Mouse (Mus musculus) lung, embryonic 16.5 days (tissue): ENCODE measurements at regions not wholly inside any gene's neighbourhood (a gene's known extent, or its start where the extent isn't known, plus 50 kb on each side); places are given as distances from the start of the nearest gene placed in this dataset.

Experiments
- ATAC-seq: fragments of 200-750 bp; cut with Nextera tagmentation; 2 replicates; pipeline ENCODE4 v1.8.0; 2017; ENCODE audit warnings: low read depth, mild to moderate bottlenecking, moderate library complexity
- H3K27ac ChIP-seq: fragments of 300-500 bp; sonication (generic); 2 replicates; pipeline ENCODE4 v1.5.1; 2014; ENCODE audit warnings: mild to moderate bottlenecking, control low read depth, low read length
- H3K27me3 ChIP-seq: fragments of 300-500 bp; sonication (generic); 2 replicates; pipeline ENCODE4 v1.6.1; 2014; ENCODE audit warnings: low read depth, low read length, mixed read lengths; ENCODE audit not compliant: control insufficient read depth, insufficient read depth
- H3K36me3 ChIP-seq: fragments of 300-500 bp; sonication (generic); 2 replicates; pipeline ENCODE4 v1.6.1; 2014; ENCODE audit warnings: low read length; ENCODE audit not compliant: control insufficient read depth, insufficient read depth
- H3K4me1 ChIP-seq: fragments of 300-500 bp; sonication (generic); replicated peaks from 2 replicates; pipeline ENCODE4 v1.6.1; 2014; ENCODE audit warnings: low read length, mixed read lengths; ENCODE audit not compliant: control insufficient read depth, insufficient read depth
- H3K4me2 ChIP-seq: fragments of 300-500 bp; sonication (generic); 2 replicates; pipeline ENCODE4 v1.6.1; 2014; ENCODE audit warnings: low read depth, low read length, control low read depth
- H3K4me3 ChIP-seq: fragments of 300-500 bp; sonication (generic); 2 replicates; pipeline ENCODE4 v1.5.1; 2014; ENCODE audit warnings: mild to moderate bottlenecking, low read length, control low read depth
- H3K9ac ChIP-seq: fragments of 300-500 bp; sonication (generic); 2 replicates; pipeline ENCODE4 v1.6.1; 2014; ENCODE audit warnings: low read length, control low read depth
- H3K9me3 ChIP-seq: fragments of 300-500 bp; sonication (generic); 2 replicates; pipeline ENCODE4 v1.6.1; 2016; ENCODE audit warnings: low read length; ENCODE audit not compliant: control insufficient read depth
- WGBS: fragments of 180-500 bp; shearing (Covaris S2); extraction: QIAGEN DNeasy Blood & Tissue Kit; methylation state at CpG from one replicate; pipeline ENCODE4 v1.1.7; 2014; 5-methylcytosine and 5-hydroxymethylcytosine counted together

DNA sequence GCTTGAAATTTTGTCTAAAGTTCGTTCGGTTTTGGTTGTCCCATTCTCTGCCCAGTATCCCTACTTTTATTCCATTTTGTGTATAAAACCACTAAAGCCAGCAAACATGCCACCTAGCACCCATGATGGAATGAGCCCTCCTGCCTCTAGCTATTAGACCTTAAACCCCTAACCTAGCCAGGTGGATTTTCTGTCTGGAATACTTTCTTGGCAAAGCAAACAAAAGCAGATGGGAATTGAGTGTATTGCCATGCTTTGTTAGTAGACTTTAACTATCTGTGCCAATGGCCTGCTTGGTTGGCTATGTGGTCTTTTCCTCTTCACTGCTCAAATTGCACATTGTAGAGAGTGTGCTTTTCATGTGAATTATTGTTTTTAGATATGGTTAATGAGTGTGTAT is 197.7 kb downstream of the Cst10 start:
- H3K9ac ChIP-seq, result no peak overlapping the region
- no peak overlapping the region for H3K4me3 ChIP-seq
- H3K9me3 ChIP-seq, result no peaks in the 10 kb centered on the region
- 75% methylated on average over 2 of the region's 2 CpGs for WGBS
- ATAC-seq, result no peak
- H3K36me3 ChIP-seq, result no peaks in the 10 kb centered on the region
- H3K4me2 ChIP-seq, result no peak overlapping the region
- no peaks in the 10 kb centered on the region for H3K4me1 ChIP-seq
- H3K27me3 ChIP-seq, result no peaks in the 10 kb centered on the region
- H3K27ac ChIP-seq, result no peak overlapping the region

DNA sequence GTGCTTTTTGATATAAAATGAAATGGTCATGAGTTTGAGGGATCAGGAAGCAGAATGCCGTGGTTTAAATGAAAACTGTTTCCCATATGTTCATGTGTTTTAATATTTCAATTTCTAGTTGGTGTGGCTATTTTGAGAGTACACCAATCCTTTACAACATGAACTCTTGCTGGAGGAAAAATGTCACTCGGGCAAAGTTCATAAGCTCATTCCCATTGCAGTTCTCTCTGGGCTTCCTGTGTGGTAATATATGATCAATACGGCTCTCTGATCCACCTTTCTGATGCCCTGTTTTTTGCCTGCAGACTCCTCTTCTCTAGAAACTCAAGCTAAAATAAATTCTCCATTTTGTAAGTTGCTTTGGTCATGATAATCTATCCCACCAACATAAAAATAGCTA is 208.5 kb downstream of the Cst10 start:
- WGBS, result 85% methylated on average over 3 of the region's 3 CpGs
- Histone ChIP-seq H3K4me3 (no peak overlapping the region), H3K9me3 (no peaks in the 10 kb centered on the region), H3K9ac (no peak overlapping the region), H3K36me3 (no peaks in the 10 kb centered on the region), H3K4me1 (no peaks in the 10 kb centered on the region), H3K27ac (no peak overlapping the region), H3K4me2 (no peak overlapping the region), H3K27me3 (no peaks in the 10 kb centered on the region)
- ATAC-seq, result no peak

DNA sequence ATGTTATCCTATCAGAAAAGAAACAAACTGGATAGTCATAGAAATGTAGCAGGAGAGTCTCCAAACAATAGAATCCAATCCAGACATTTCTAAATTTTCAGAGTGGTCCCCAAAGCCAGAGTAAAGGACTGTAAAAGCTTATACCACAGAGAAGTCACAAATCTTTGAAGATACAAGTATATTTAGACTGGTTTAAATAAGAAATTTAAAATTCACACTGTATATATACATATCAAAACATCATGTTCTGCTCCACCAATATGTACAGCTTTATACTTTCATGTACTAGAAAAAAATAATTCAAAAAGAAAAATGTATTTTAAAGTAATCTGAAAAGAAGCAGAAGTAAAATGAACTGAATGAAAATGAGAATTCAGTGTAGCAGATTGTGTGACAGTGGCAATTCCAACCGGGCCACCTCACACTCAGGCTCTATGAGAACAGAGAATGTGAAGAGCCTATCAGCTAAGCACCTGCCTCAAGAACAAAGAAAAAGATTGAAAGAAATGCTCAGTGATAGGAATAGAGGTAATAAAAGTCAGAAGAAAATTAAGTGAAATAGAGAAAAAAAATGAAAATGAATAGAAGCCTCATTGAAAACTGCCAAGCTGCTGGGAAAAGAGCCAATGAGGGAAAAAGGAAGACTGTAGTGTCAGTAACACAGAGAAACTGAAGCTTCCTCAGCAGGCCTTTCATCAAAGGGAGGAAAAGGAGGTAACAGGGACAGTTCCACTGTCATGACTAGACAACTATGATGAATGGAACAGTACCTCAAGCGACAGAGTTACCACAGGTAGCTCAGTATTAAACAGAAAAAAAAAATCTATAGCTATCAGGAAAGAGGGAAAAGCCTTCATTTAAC is 209.5 kb downstream of the Cst10 start:
- 67% methylated on average over 2 of the region's 2 CpGs for WGBS
- H3K9me3 ChIP-seq, result no peaks in the 10 kb centered on the region
- no peak overlapping the region for H3K27ac ChIP-seq
- no peaks in the 10 kb centered on the region for H3K27me3 ChIP-seq
- no peak overlapping the region for H3K9ac ChIP-seq
- no peaks in the 10 kb centered on the region for H3K36me3 ChIP-seq
- ATAC-seq, result no peak
- no peak overlapping the region for H3K4me3 ChIP-seq
- H3K4me2 ChIP-seq, result no peak overlapping the region
- no peaks in the 10 kb centered on the region for H3K4me1 ChIP-seq

DNA sequence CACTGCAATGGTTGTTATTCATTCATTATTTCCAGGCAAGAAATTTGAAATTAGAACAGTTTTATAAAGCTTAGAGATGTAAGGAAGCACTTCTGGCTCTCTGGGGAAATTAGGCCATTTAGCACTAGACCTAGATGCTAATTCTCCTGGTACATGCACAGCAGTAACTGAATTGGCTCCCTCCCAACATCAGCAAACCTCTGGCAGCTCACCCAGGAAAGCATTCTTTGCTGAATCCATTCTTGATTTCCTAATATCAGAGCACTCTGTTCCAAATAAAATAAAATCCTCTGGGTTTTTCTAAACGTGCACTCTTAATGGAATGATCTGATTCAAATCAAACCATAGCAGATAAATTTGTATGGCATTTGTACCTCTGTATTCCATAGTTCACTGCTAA is 203.4 kb upstream of the Syndig1 start:
- H3K4me1 ChIP-seq, result no peaks in the 10 kb centered on the region
- no peaks in the 10 kb centered on the region for H3K9me3 ChIP-seq
- H3K9ac ChIP-seq, result no peak overlapping the region
- no peak for ATAC-seq
- H3K4me3 ChIP-seq, result no peak overlapping the region
- H3K36me3 ChIP-seq, result no peaks in the 10 kb centered on the region
- no peaks in the 10 kb centered on the region for H3K27me3 ChIP-seq
- WGBS, result 43% methylated on average over 1 of the region's 1 CpGs
- H3K4me2 ChIP-seq, result no peak overlapping the region
- no peak overlapping the region for H3K27ac ChIP-seq

DNA sequence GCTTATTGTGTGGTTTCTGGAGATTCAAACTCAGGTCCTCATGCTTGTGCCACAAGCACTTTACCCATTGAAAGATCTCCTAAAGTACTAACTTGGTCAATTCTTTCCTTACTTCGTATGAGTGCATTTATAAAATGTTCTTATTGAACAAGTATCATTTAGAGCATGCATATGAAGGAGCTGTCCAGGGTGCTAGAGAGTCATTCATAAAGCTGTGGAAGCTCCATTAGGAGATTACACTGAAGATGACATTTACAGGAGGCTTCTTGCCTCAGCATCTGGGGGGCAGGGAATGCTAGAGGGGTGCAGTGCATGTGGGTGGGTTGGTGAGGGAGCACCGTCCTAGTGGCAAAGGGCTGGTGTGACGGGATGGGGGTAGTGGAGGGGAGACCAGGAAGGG is 187.8 kb upstream of the Syndig1 start:
- Histone ChIP-seq H3K27me3 (no peaks in the 10 kb centered on the region), H3K4me1 (no peaks in the 10 kb centered on the region), H3K4me2 (no peak overlapping the region), H3K27ac (no peak overlapping the region), H3K9me3 (no peaks in the 10 kb centered on the region), H3K36me3 (no peaks in the 10 kb centered on the region), H3K4me3 (no peak overlapping the region), H3K9ac (no peak overlapping the region)
- ATAC-seq, result no peak
- 81% methylated on average over 3 of the region's 3 CpGs for WGBS

DNA sequence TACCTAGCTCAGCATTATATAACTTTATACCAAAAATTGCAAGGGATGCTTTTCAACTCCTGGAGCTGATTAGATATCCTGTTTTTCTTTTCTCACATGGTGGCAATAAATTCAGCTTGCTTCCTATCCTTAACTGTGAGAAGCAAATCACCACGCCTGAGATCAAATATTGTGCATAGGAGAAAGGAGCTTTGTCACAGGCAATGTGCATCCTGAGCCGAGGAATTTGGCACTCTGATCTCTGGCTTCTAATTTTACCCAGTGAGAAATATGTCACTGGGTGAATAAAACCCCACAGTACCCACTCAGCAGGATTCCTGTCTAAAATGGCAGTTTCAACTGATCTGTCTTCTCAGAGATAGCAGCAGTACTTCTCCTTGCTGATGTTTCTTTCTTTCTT is 177.2 kb upstream of the Syndig1 start:
- H3K36me3 ChIP-seq, result no peaks in the 10 kb centered on the region
- H3K27me3 ChIP-seq, result no peaks in the 10 kb centered on the region
- ATAC-seq, result no peak
- no peak overlapping the region for H3K27ac ChIP-seq
- H3K4me3 ChIP-seq, result no peak overlapping the region
- no peaks in the 10 kb centered on the region for H3K9me3 ChIP-seq
- no peak overlapping the region for H3K4me2 ChIP-seq
- no peaks in the 10 kb centered on the region for H3K4me1 ChIP-seq
- 68% methylated on average over 2 of the region's 2 CpGs for WGBS
- no peak overlapping the region for H3K9ac ChIP-seq

DNA sequence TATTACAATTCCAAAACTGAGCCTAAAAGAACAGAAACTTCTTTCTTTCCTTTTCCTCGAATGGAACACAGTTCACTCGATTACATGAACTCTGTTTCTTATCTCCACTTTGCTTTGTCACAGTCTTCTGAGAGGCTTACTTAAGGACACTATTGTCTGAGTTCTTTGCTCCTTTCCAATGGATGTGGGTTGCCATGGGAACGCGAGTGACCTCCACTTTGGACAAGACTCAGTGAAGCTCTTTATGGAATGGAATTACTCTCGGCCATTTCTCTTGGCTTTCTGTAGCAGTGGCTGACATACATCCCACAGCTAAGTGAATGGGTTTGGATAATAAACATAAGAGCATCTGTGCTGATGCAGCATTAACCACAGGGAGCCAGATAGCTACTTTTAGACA is 167.9 kb upstream of the Syndig1 start:
- 64% methylated on average over 5 of the region's 5 CpGs for WGBS
- Histone ChIP-seq H3K4me1 (no peaks in the 10 kb centered on the region), H3K4me2 (no peak overlapping the region), H3K9ac (no peak overlapping the region), H3K36me3 (no peaks in the 10 kb centered on the region), H3K27ac (no peak overlapping the region), H3K9me3 (no peaks in the 10 kb centered on the region), H3K27me3 (no peaks in the 10 kb centered on the region), H3K4me3 (no peak overlapping the region)
- ATAC-seq, result no peak

DNA sequence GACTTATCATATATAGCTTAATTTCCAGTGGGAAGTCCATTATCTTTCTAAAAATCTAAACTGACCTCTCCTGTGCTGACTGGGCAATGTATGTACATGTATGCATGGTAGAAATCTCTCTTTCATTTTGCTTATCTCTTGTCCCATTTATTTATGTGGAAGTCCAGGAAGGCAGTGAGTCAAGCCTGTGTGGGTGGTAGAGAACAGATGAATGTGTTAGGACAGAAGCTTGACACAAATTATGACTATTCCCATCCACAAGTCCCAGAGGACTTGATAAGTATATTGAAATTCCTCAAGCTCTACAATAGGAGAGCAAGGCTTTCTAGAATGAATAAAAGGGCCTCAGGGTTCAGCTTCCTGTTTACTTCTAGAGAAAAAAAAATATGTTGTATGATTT is 164.6 kb upstream of the Syndig1 start:
- no peaks in the 10 kb centered on the region for H3K36me3 ChIP-seq
- no peak overlapping the region for H3K4me2 ChIP-seq
- no peaks in the 10 kb centered on the region for H3K4me1 ChIP-seq
- H3K27ac ChIP-seq, result no peak overlapping the region
- H3K9ac ChIP-seq, result no peak overlapping the region
- H3K4me3 ChIP-seq, result no peak overlapping the region
- ATAC-seq, result no peak
- H3K27me3 ChIP-seq, result no peaks in the 10 kb centered on the region
- H3K9me3 ChIP-seq, result no peaks in the 10 kb centered on the region

DNA sequence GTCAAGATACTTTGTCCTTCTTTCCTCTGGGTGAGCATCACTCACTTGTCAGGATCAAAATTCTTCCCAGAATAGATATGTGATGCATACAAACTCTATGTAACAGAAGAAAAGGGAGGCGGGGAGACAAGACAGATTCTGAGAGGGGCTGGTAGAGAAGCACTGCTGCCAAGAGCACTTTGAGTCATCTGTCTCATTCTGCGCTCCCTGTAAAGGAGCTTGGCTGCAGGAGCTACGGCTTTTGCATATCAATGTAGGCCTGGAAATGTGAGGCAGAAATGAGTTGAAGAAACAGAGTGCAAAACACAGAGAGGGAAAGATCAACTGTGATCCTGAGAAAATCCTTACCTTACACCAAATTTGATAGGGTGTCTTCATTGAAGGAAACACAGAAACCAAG is 162.6 kb upstream of the Syndig1 start:
- no peaks in the 10 kb centered on the region for H3K4me1 ChIP-seq
- no peak overlapping the region for H3K4me2 ChIP-seq
- no peak overlapping the region for H3K27ac ChIP-seq
- H3K27me3 ChIP-seq, result no peaks in the 10 kb centered on the region
- H3K4me3 ChIP-seq, result no peak overlapping the region
- H3K9me3 ChIP-seq, result no peaks in the 10 kb centered on the region
- no peaks in the 10 kb centered on the region for H3K36me3 ChIP-seq
- WGBS, result 61% methylated on average over 3 of the region's 3 CpGs
- no peak for ATAC-seq
- no peak overlapping the region for H3K9ac ChIP-seq

DNA sequence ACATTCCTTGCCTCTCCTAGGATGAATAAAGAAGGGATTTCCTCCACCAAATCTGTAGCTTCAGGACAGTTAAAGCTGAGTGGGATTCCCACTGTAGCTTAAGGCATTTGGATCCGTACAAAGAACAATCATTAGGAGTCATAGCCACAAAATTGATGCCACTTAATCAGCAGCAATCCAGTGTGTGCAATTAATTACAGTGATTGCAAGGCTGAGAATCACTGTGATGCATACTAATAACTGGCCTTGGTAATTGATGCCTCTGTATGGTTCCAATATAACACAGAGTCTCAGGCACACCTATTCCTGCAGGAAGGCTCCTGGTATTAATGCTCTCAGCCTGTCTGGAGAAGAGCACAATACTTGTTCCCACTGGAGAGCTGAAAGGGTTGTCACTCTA is 157.1 kb upstream of the Syndig1 start:
- WGBS, result 60% methylated on average over 1 of the region's 1 CpGs

More for the DNA sequence above, 157.1 kb upstream of the Syndig1 start:
- no peak for ATAC-seq
- no peaks in the 10 kb centered on the region for H3K36me3 ChIP-seq
- no peaks in the 10 kb centered on the region for H3K9me3 ChIP-seq
- no peak overlapping the region for H3K4me2 ChIP-seq
- H3K27ac ChIP-seq, result no peak overlapping the region
- H3K4me1 ChIP-seq, result no peaks in the 10 kb centered on the region
- H3K27me3 ChIP-seq, result no peaks in the 10 kb centered on the region
- no peak overlapping the region for H3K4me3 ChIP-seq
- no peak overlapping the region for H3K9ac ChIP-seq
